Mouse (Mus musculus): Measurements from ENCODE around the gene Atp6v1fnb.

- TF ChIP-seq ZC3H11A (IDR thresholded peaks at IDR 0.05; ENCODE audit: borderline replicate concordance, low read depth, low read length) (no peak), MAFK (IDR thresholded peaks at IDR 0.05; ENCODE audit: insufficient read depth, low read depth, low read length) (no peak)
Observed at GRCm38 (mm10) chr6:29467583-29468354, 3.5 kb upstream of the Atp6v1fnb start, which contains the start of gene Atp6v1f.

Data from ES-E14 (cell line).